Mouse (Mus musculus) inflammation-experienced regulatory T-cells (primary cell): ENCODE data around the gene Rasgrp1. TPM values are rescaled to one million over a fixed set of nuclear protein-coding genes. Genes with fewer than 3 reads are reported as not detected.

ENCODE experiments used
- polyA plus RNA-seq, 2 experiments: library from polyadenylated mRNA; unstranded; fragments of 100-300 nt; shearing (Covaris generic); gene quantifications; one replicate each; pipeline ENCODE4 v1.2.1; 2017

The Rasgrp1 gene
- 100 to 1,000 TPM; 193 to 220 TPM for polyA plus RNA-seq

DNA sequence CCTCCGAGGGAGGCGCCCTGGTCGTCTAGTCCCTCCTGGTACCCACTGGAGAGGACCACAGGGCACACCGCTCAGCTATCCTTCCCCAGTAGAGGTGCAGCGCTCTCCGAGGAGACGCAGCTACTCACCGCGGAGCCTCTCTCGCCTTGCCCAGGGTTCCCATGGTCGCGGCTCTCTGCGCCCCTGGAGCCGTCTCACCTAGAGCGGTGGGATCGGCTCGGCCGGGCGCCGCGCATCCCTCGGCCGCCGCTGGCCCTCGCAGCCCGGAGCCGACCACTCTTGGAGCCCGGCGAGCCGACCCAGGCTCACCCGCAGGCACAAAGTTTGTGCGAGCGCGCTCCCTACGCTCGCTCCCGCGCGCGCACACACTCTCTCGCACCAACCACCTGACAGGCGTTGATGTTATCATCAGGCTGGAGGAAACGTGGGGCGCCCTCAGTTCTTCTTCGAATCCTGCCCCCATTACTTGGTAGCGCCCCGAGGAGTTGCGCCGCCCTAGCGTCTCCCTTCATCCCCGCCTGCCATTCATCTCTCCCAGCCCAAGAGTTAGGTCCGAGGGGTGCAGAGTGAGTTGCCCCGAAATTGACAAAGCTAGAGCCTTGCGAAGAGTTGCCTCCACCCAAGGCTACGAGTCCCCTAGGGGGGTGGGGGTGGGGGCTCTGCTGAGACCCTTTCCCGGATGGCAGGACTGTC is at the start of gene Rasgrp1:
Rasgrp1 (minus strand) TSS at position 455 of the 693 bp plus-strand sequence.

DNA sequence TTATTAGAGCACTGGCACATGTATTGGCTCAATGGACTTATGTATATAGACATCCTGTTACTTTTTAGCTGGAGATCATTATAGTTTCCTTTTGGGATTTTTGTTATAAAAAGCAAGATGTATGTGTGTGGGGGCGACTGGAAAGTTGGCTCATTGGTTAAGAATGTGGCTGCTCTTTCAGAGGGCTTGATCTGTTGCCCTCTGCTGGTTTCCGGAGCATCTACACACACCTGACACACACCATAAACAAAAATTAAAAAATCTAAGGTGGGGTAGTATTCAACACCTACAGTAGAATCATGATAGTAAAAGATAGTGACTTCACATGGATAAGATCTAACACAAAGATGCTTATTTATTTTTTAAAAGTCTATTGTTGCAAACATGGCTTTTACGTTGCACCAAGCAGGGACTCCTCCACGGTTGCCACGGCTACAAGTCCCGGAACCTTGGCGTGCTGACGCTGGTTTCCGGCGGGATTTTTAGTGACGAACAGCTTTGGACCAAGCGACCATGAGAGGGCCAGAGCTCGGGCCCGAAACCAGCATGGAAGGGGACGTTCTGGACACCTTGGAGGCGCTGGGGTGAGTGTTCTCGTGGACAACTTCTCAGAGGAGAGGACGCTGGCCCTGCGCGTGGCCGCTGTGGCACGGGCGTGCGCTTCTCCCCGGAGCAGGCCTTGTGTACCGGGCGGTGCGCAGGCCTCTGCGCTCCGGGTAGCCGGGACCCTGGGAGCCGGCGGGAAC is 93.4 kb downstream of the Rasgrp1 start, which contains the start of gene Fam98b:
Fam98b (plus strand) TSS at position 485 of the 746 bp plus-strand sequence.

Other genes starting within 250 kb of the Rasgrp1 start
- gene Spred1, start 221.6 kb downstream of the Rasgrp1 start, polyA plus RNA-seq, result 1 to 10 TPM; 1.9 to 4.4 TPM
- gene Fam98b, start 93.3 kb downstream of the Rasgrp1 start, polyA plus RNA-seq, result 1 to 10 TPM; 2.5 to 2.8 TPM